Mouse (Mus musculus) lung, adult 2 months (tissue): ENCODE data around the gene Krtap4-1.

ENCODE experiments used
- CTCF ChIP-seq: fragments of 200-500 bp; IDR thresholded peaks from 2 replicates; pipeline ENCODE4 v1.5.1; 2011; ENCODE audit warnings: mild to moderate bottlenecking, low read length, control low read depth; ENCODE audit not compliant: insufficient read depth
- POLR2A ChIP-seq: fragments of 200-500 bp; IDR thresholded peaks from 2 replicates; pipeline ENCODE4 v1.6.1; 2011; ENCODE audit warnings: low read depth, mild to moderate bottlenecking, control low read depth, low read length, borderline replicate concordance; ENCODE audit errors: extremely low read depth

GRCm38 (mm10) chr11:99590981-99591380 lies 37.1 kb downstream of the Krtap4-1 start, which contains the start of gene Krtap1-3:
- TF ChIP-seq CTCF = no peak
- no peak for TF ChIP-seq POLR2A
